Mouse (Mus musculus) kidney, adult 2 months (tissue): ENCODE measurements around the gene Fermt2.

Source experiments
- CTCF ChIP-seq: fragments of 200-500 bp; conservative IDR thresholded peaks from 2 replicates; pipeline ENCODE4 v1.5.1; 2011; ENCODE audit warnings: low read depth, mild to moderate bottlenecking, control low read depth, low read length, moderate library complexity, mixed read lengths; ENCODE audit not compliant: insufficient read depth, insufficient read length
- POLR2A ChIP-seq: fragments of 200-500 bp; IDR thresholded peaks from one replicate; pipeline ENCODE4 v1.6.1; 2011; ENCODE audit warnings: low read depth, low read length, control low read depth

GRCm38 (mm10) chr14:45451090-45451489 lies 78.8 kb downstream of the Fermt2 start:
- TF ChIP-seq CTCF, result no peak
- TF ChIP-seq POLR2A, result no peak
